Mouse (Mus musculus) liver, embryonic 16.5 days (tissue): ENCODE results near the gene Gk2. TPM values are rescaled to one million over a fixed set of nuclear protein-coding genes. Genes with fewer than 3 reads are reported as not detected.

Experiments
- ATAC-seq: fragments of 200-750 bp; cut with Nextera tagmentation; 2 replicates; pipeline ENCODE4 v1.8.0; 2017; ENCODE audit warnings: low read depth, mild to moderate bottlenecking, moderate number of reproducible peaks, moderate library complexity
- H3K27ac ChIP-seq: fragments of 300-500 bp; sonication (generic); 2 replicates; pipeline ENCODE4 v1.5.1; 2014; ENCODE audit warnings: mild to moderate bottlenecking, low read length
- H3K27me3 ChIP-seq: fragments of 300-500 bp; sonication (generic); 2 replicates; pipeline ENCODE4 v1.6.1; 2014; ENCODE audit warnings: low read depth, low read length, mixed read lengths; ENCODE audit not compliant: control insufficient read depth, insufficient read depth
- H3K36me3 ChIP-seq: fragments of 300-500 bp; sonication (generic); 2 replicates; pipeline ENCODE4 v1.6.1; 2014; ENCODE audit warnings: mild to moderate bottlenecking; ENCODE audit not compliant: control insufficient read depth, insufficient read depth
- H3K4me1 ChIP-seq: fragments of 300-500 bp; sonication (generic); 2 replicates; pipeline ENCODE4 v1.6.1; 2014; ENCODE audit warnings: low read depth, low read length, mixed read lengths; ENCODE audit not compliant: control insufficient read depth
- H3K4me2 ChIP-seq: fragments of 300-500 bp; sonication (generic); 2 replicates; pipeline ENCODE4 v1.6.1; 2014; ENCODE audit warnings: low read depth, low read length, mixed read lengths
- H3K4me3 ChIP-seq: fragments of 300-500 bp; sonication (generic); 2 replicates; pipeline ENCODE4 v1.5.1; 2014; ENCODE audit warnings: low read depth, mild to moderate bottlenecking, low read length
- H3K9ac ChIP-seq: fragments of 300-500 bp; sonication (generic); 2 replicates; pipeline ENCODE4 v1.6.1; 2014; ENCODE audit warnings: low read depth, low read length
- H3K9me3 ChIP-seq: fragments of 300-500 bp; sonication (generic); replicated peaks from 2 replicates; pipeline ENCODE4 v1.6.1; 2016; ENCODE audit warnings: low read length; ENCODE audit not compliant: control insufficient read depth
- WGBS: fragments of 180-500 bp; shearing (Covaris S2); extraction: QIAGEN DNeasy Blood & Tissue Kit; methylation state at CpG from one replicate; pipeline ENCODE4 v1.1.7; 2014; ENCODE audit not compliant: insufficient replicate concordance; 5-methylcytosine and 5-hydroxymethylcytosine counted together
- polyA plus RNA-seq: library from polyadenylated mRNA; unstranded; fragments of >200 nt; fragmentation: Nextera tagmentation; extraction: Ambion mirVana; gene quantifications from 2 replicates; pipeline ENCODE4 v1.2.1, GENCODE M21; 2015

Gene Gk2
- polyA plus RNA-seq, 1 experiment from 2014 or later = not detected

GRCm38 (mm10) chr5:97410190-97410589, 46.6 kb downstream of the Gk2 start:
- Histone ChIP-seq H3K27me3 (no peaks in the 10 kb centered on the region), H3K4me2 (no peak overlapping the region), H3K36me3 (no peaks in the 10 kb centered on the region), H3K4me1 (no peaks in the 10 kb centered on the region), H3K9me3 (no peaks in the 10 kb centered on the region), H3K9ac (no peak overlapping the region), H3K4me3 (no peak overlapping the region), H3K27ac (no peak overlapping the region)
- no peak for ATAC-seq
- WGBS = 77% methylated on average over 6 of the region's 6 CpGs

- Histone ChIP-seq H3K9ac (no peak overlapping the region), H3K4me3 (no peak overlapping the region), H3K27ac (no peak overlapping the region), H3K4me1 (no peaks in the 10 kb centered on the region), H3K4me2 (no peak overlapping the region), H3K36me3 (no peaks in the 10 kb centered on the region), H3K9me3 (no peaks in the 10 kb centered on the region), H3K27me3 (no peaks in the 10 kb centered on the region)
- no peak for ATAC-seq
- 48% methylated on average over 4 of the region's 4 CpGs for WGBS
These were observed 47.6 kb downstream of the Gk2 start for GRCm38 (mm10) chr5:97409234-97409704.

Other genes with a start within 250 kb of the Gk2 start
- gene Naa11, start 64.6 kb downstream of the Gk2 start, polyA plus RNA-seq = not detected in 2 replicates